Mouse (Mus musculus) limb, embryonic 13.5 days (tissue): Measurements from ENCODE around the gene Cysltr2. TPM values are rescaled to one million over a fixed set of nuclear protein-coding genes. Genes with fewer than 3 reads are reported as not detected.

ENCODE experiments used
- ATAC-seq: fragments of 200-750 bp; cut with Nextera tagmentation; 2 replicates; pipeline ENCODE4 v1.8.0; 2017; ENCODE audit warnings: low read depth, moderate number of reproducible peaks, moderate TSS enrichment; ENCODE audit not compliant: low FRiP score
- H3K27ac ChIP-seq: fragments of 300-500 bp; sonication (generic); 2 replicates; pipeline ENCODE4 v1.5.1; 2015; ENCODE audit warnings: inconsistent platforms, mild to moderate bottlenecking, moderate library complexity
- H3K27me3 ChIP-seq: fragments of 300-500 bp; sonication (generic); 2 replicates; pipeline ENCODE4 v1.6.1; 2015; ENCODE audit warnings: mild to moderate bottlenecking, inconsistent platforms
- H3K36me3 ChIP-seq: fragments of 300-500 bp; sonication (generic); 2 replicates; pipeline ENCODE4 v1.6.1; 2015; ENCODE audit warnings: inconsistent platforms, mild to moderate bottlenecking, moderate library complexity
- H3K4me1 ChIP-seq: fragments of 300-500 bp; sonication (generic); 2 replicates; pipeline ENCODE4 v1.6.1; 2015; ENCODE audit warnings: inconsistent platforms
- H3K4me2 ChIP-seq: fragments of 300-500 bp; sonication (generic); replicated peaks from 2 replicates; pipeline ENCODE4 v1.6.1; 2015; ENCODE audit warnings: inconsistent platforms, mild to moderate bottlenecking, moderate library complexity
- H3K4me3 ChIP-seq: fragments of 300-500 bp; sonication (generic); 2 replicates; pipeline ENCODE4 v1.5.1; 2015; ENCODE audit warnings: moderate library complexity, mild to moderate bottlenecking, inconsistent platforms
- H3K9ac ChIP-seq: fragments of 300-500 bp; sonication (generic); 2 replicates; pipeline ENCODE4 v1.6.1; 2015; ENCODE audit warnings: mild to moderate bottlenecking, inconsistent platforms
- H3K9me3 ChIP-seq: fragments of 300-500 bp; sonication (generic); 2 replicates; pipeline ENCODE4 v1.6.1; 2016; ENCODE audit warnings: inconsistent platforms
- WGBS: fragments of 180-500 bp; shearing (Covaris S2); methylation state at CpG from one replicate; pipeline ENCODE4 v1.1.7; 2015; 5-methylcytosine and 5-hydroxymethylcytosine counted together
- polyA plus RNA-seq: library from polyadenylated mRNA; unstranded; fragments of >200 nt; fragmentation: Nextera tagmentation; extraction: Ambion mirVana; gene quantifications from 2 replicates; pipeline ENCODE4 v1.2.1, GENCODE M21; 2015

The Cysltr2 gene
- polyA plus RNA-seq, 1 experiment from 2014 or later: not detected

- ATAC-seq: peak; percentile 66; the same call in 1 of the 2 replicates
Measured at GRCm38 (mm10) chr14:72983456-72983855, 65.5 kb downstream of the Cysltr2 start.

GRCm38 (mm10) chr14:72982981-72983436, 65.9 kb downstream of the Cysltr2 start:
- Histone ChIP-seq H3K27ac (no peak overlapping the region), H3K9ac (no peak overlapping the region), H3K27me3 (no peaks in the 10 kb centered on the region), H3K4me3 (no peak overlapping the region), H3K9me3 (no peaks in the 10 kb centered on the region), H3K4me2 (peak overlapping the region; percentile 41; the same call in 1 of the 2 replicates), H3K36me3 (no peaks in the 10 kb centered on the region), H3K4me1 (no peaks in the 10 kb centered on the region)
- WGBS: 69% methylated on average over 12 of the region's 12 CpGs
- ATAC-seq: no peak

More at GRCm38 (mm10) chr14:72983456-72983855, 65.5 kb downstream of the Cysltr2 start:
- Histone ChIP-seq H3K4me2 (peak overlapping the region; percentile 41; the same call in 1 of the 2 replicates), H3K4me1 (no peaks in the 10 kb centered on the region), H3K4me3 (no peak overlapping the region), H3K9me3 (no peaks in the 10 kb centered on the region), H3K27ac (no peak overlapping the region), H3K9ac (no peak overlapping the region), H3K36me3 (no peaks in the 10 kb centered on the region), H3K27me3 (no peaks in the 10 kb centered on the region)
- 12% methylated on average over 11 of the region's 11 CpGs for WGBS

GRCm38 (mm10) chr14:72980761-72981160, 68.2 kb downstream of the Cysltr2 start:
- no peak for ATAC-seq

GRCm38 (mm10) chr14:72980106-72980505, 68.8 kb downstream of the Cysltr2 start:
- 96% methylated on average over 29 of the region's 29 CpGs for WGBS
- H3K27ac ChIP-seq: no peak overlapping the region
- no peaks in the 10 kb centered on the region for H3K9me3 ChIP-seq
- H3K4me3 ChIP-seq: no peak overlapping the region
- no peaks in the 10 kb centered on the region for H3K36me3 ChIP-seq
- H3K4me2 ChIP-seq: no peak overlapping the region
- no peaks in the 10 kb centered on the region for H3K27me3 ChIP-seq
- no peak overlapping the region for H3K9ac ChIP-seq
- ATAC-seq: no peak
- H3K4me1 ChIP-seq: no peaks in the 10 kb centered on the region

More at GRCm38 (mm10) chr14:72980761-72981160, 68.2 kb downstream of the Cysltr2 start:
- Histone ChIP-seq H3K27me3 (no peaks in the 10 kb centered on the region), H3K4me1 (no peaks in the 10 kb centered on the region), H3K9ac (no peak overlapping the region), H3K4me3 (no peak overlapping the region), H3K4me2 (no peak overlapping the region), H3K9me3 (no peaks in the 10 kb centered on the region), H3K27ac (no peak overlapping the region), H3K36me3 (no peaks in the 10 kb centered on the region)
- WGBS: 81% methylated on average over 3 of the region's 3 CpGs

GRCm38 (mm10) chr14:72976111-72976510, 72.8 kb downstream of the Cysltr2 start:
- WGBS: 73% methylated on average over 2 of the region's 2 CpGs
- Histone ChIP-seq H3K9ac (no peak overlapping the region), H3K4me3 (no peak overlapping the region), H3K36me3 (no peaks in the 10 kb centered on the region), H3K27me3 (no peaks in the 10 kb centered on the region), H3K4me2 (no peak overlapping the region), H3K9me3 (no peaks in the 10 kb centered on the region), H3K27ac (no peak overlapping the region), H3K4me1 (no peaks in the 10 kb centered on the region)
- ATAC-seq: no peak

Other genes with a start within 250 kb of the Cysltr2 start
- gene Rcbtb2, start 73.9 kb upstream of the Cysltr2 start, polyA plus RNA-seq: 146 and 151 TPM in 2 replicates
- 13.9 and 15.6 TPM in 2 replicates for gene Lpar6, start 188.8 kb upstream of the Cysltr2 start, polyA plus RNA-seq